Mouse (Mus musculus): Measurements from ENCODE around the gene Epn3. TPM values are rescaled to one million over a fixed set of nuclear protein-coding genes. Genes with fewer than 3 reads are reported as not detected.
A peak's percentile ranks its signal among the peaks of the same experiment; 100 is the strongest.

Gene Epn3
- polyA plus RNA-seq, 1 experiment from 2014 or later: 1.7 TPM

DNA sequence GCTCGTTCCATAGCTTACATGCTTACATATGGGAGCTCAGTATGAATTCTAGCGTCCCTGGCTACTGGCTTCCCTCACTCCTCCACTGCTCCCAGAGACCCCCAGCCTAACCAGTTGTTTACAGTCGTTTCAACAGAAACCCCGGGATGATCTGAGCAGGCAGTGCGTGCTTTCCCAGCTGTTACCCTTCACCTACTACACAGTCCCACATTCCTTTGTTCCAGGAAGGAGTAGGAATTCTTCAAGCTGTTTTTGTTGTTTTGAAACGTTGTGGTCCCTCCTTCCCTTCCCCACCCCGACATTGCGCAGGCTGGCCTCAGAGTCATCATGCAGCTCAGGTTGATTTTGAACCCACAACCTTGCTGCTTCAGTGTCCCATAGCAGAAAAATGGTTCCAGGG, 588 bp upstream of the Epn3 start:
- Histone ChIP-seq H3K9ac (ENCODE audit: low read depth, low read length) (peak overlapping the region; percentile 68; the same call in 1 of the 2 replicates), H3K27ac (ENCODE audit: low read length) (peak overlapping the region; percentile 36; the same call in 1 of the 2 replicates), H3K27me3 (replicated peaks; ENCODE audit: control insufficient read depth, insufficient read depth, low read length) (no peaks in the 10 kb centered on the region), H3K9me3 (ENCODE audit: control insufficient read depth, low read length) (no peaks in the 10 kb centered on the region), H3K4me3 (ENCODE audit: low read length) (peak overlapping the region; percentile 48), H3K4me2 (ENCODE audit: low read depth, low read length) (peak overlapping the region; percentile 87), H3K36me3 (ENCODE audit: control insufficient read depth, insufficient read depth, low read length) (no peaks in the 10 kb centered on the region), H3K4me1 (ENCODE audit: control insufficient read depth, insufficient read depth, low read length) (peaks cover 25% of the 10 kb centered on the region)
- ATAC-seq: no peak
- 22% methylated on average over 8 of the region's 8 CpGs for WGBS

DNA sequence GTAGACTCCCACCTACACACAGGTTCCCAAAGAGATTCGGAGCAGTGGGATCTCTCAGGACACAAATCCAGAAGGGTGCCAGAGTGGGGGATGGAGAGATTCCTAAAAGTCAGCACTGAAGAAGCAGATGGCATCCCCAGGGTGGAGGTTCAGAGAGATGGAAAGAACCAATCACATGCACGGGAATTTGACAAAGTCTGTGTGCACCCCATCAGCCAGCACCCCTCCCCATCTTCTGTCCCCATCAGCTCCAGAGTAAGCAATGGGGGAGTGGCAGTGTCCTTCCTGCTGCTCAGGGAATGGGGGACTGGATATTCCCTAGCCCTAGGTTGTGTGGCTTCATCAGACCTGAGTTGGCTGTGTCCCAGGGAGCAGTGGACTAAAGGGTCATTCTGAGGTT, 739 bp downstream of the Epn3 start:
- no peaks in the 10 kb centered on the region for H3K36me3 ChIP-seq (ENCODE audit: control insufficient read depth, insufficient read depth, low read length)
- H3K4me1 ChIP-seq (ENCODE audit: control insufficient read depth, insufficient read depth, low read length): peaks cover 25% of the 10 kb centered on the region
- no peak overlapping the region for H3K27ac ChIP-seq (ENCODE audit: low read length)
- ATAC-seq: peak; percentile 24; the same call in 1 of the 2 replicates
- peak overlapping the region; percentile 48 for H3K4me3 ChIP-seq (ENCODE audit: low read length)
- H3K4me2 ChIP-seq (ENCODE audit: low read depth, low read length): peak overlapping the region; percentile 87
- H3K9ac ChIP-seq (ENCODE audit: low read depth, low read length): peak overlapping the region; percentile 68
- WGBS: 7% methylated on average over 2 of the region's 2 CpGs
- no peaks in the 10 kb centered on the region for H3K27me3 ChIP-seq (replicated peaks; ENCODE audit: control insufficient read depth, insufficient read depth, low read length)
- H3K9me3 ChIP-seq (ENCODE audit: control insufficient read depth, low read length): no peaks in the 10 kb centered on the region

DNA sequence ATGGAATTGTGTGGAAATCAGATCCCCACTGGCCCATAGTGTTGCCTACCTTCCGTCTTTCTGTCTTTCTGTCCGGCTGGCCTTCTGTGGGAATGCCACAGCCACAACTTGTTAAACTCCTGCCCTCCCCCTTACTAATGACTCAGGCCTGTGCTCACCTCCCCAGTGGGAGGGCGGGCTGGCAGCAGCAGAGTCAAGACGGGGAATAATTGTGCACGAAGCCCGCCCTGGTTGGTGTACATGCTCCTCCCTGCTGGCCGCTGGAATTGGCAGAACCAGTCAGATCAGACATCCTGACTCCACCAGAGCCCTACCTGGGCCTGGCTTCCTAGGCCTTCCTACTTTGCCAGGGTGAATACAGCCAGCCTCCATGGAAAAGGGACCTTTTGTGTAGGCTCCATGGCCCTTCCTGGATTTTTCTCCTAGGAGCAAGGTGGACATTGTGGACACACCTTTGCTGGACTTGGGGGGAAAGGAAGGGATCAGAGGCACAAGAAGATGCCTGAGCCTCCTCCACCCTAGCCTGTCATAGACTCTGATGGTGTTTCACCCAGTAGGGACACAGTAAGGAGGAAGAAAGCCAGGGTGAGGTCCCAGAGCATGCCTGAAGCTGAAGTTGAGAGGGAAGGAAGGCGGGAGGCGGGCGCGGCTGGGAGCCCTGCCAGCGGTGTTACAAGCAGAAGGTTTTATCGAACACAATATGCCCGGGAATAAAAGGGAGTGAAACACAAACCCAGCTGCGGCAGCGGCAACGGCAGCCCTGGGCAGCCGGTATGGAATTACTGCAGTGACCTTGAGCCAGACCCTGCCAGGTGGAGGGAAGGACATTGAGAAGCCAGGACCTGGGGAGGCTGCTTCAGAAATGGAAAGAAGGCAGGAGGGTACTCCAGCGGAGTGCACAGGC, 1.4 kb downstream of the Epn3 start:
- H3K9ac ChIP-seq (ENCODE audit: low read depth, low read length): peak overlapping the region; percentile 35; the same call in 1 of the 2 replicates
- WGBS: 26% methylated on average over 19 of the region's 19 CpGs

DNA sequence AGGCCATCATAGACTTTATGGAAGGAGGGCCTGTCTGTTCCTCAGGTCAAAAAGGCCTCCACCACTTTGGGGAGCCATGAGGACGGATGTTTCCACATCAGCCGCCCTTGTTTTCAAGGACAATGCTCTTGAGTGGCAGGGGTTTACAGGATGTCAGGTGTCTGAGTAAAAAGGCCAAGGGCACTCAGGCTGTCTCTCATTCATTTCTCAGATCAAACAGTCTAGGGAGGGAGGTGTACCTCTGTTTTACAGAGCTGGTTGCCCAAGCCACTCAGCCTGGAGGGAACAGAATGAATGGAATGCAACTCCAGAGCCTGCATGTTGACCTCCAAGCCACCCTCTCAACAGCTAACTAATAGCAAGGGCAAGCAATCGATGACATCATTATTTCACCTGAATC, 4.4 kb downstream of the Epn3 start:
- no peak for ATAC-seq
- no peak overlapping the region for H3K4me3 ChIP-seq (ENCODE audit: low read length)
- H3K9ac ChIP-seq (ENCODE audit: low read depth, low read length): no peak overlapping the region
- no peak overlapping the region for H3K4me2 ChIP-seq (ENCODE audit: low read depth, low read length)
- no peaks in the 10 kb centered on the region for H3K27me3 ChIP-seq (replicated peaks; ENCODE audit: control insufficient read depth, insufficient read depth, low read length)
- no peak overlapping the region for H3K27ac ChIP-seq (ENCODE audit: low read length)
- peaks cover 33% of the 10 kb centered on the region for H3K4me1 ChIP-seq (ENCODE audit: control insufficient read depth, insufficient read depth, low read length)
- WGBS: 73% methylated on average over 3 of the region's 3 CpGs
- no peaks in the 10 kb centered on the region for H3K9me3 ChIP-seq (ENCODE audit: control insufficient read depth, low read length)
- no peaks in the 10 kb centered on the region for H3K36me3 ChIP-seq (ENCODE audit: control insufficient read depth, insufficient read depth, low read length)

More for the DNA sequence above, 1.4 kb downstream of the Epn3 start:
- H3K4me3 ChIP-seq (ENCODE audit: low read length): peak overlapping the region; percentile 27
- H3K9me3 ChIP-seq (ENCODE audit: control insufficient read depth, low read length): no peaks in the 10 kb centered on the region
- H3K4me2 ChIP-seq (ENCODE audit: low read depth, low read length): peak overlapping the region; percentile 87
- H3K27ac ChIP-seq (ENCODE audit: low read length): 0 out of 2 replicates have a peak overlapping the region, but pooled peaks have one; percentile 52
- no peaks in the 10 kb centered on the region for H3K27me3 ChIP-seq (replicated peaks; ENCODE audit: control insufficient read depth, insufficient read depth, low read length)
- ATAC-seq: peak; percentile 66
- peaks cover 25% of the 10 kb centered on the region for H3K4me1 ChIP-seq (ENCODE audit: control insufficient read depth, insufficient read depth, low read length)
- H3K36me3 ChIP-seq (ENCODE audit: control insufficient read depth, insufficient read depth, low read length): no peaks in the 10 kb centered on the region

DNA sequence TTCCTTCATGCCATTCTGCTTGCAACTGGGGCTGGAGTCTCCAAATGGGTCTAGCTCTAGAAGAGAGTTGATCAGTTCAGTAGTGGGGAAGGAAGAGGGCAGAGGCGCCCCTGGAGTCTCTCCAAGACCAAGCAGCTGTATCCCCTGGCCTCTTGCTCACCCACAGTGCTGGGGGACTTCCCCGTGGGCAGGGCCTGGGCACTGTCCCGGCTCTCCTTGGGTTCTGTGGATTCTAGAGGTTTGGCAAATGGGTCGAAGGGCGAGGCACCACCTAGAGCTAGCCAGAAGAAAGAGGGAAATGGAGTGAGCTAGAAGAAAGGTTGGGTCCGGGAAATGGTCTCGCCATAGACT, 8.1 kb downstream of the Epn3 start:
- WGBS: 71% methylated on average over 7 of the region's 7 CpGs
- H3K4me3 ChIP-seq (ENCODE audit: low read length): peak overlapping the region; percentile 56
- ATAC-seq: peak; percentile 21; the same call in 1 of the 2 replicates

DNA sequence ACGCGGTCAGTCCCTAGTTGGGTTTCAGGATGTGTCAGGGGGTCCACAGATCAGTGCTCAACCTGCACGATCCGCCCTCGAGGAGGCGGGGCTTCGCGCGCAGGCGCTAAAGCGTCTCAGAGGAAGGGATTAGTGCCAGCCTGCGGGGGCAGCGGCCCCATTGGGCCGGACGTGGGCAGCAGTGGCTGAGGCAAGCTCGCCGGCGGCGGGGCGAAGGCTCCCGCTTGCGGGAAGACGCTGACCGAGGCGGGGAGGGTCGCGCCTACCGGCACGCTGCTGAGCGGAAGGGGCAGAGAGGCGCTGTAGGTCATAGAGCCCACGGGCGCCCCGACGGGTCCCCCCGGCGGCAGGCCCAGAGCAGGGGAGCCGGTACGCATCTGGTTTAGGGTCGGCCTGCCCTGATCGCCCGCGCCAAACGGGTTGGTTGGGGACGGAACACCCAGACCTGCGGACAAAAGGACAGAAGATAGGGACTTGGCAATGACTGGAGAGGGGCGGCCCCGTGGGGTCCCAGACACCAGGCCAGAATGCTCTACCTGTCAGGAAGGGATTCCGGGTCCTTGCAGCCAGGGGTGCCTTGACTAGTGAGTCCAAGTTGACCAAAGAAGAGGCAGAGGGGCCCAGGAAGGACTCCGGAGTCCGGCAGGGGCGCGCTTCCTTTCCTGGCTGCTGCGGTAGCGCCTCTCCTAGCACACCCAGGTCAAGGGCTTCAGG, 8.6 kb downstream of the Epn3 start:
- Histone ChIP-seq H3K9ac (ENCODE audit: low read depth, low read length) (peak overlapping the region; percentile 74), H3K4me1 (ENCODE audit: control insufficient read depth, insufficient read depth, low read length) (peaks cover 10% of the 10 kb centered on the region), H3K4me3 (ENCODE audit: low read length) (peak overlapping the region; percentile 56), H3K27ac (ENCODE audit: low read length) (no peak overlapping the region), H3K36me3 (ENCODE audit: control insufficient read depth, insufficient read depth, low read length) (no peaks in the 10 kb centered on the region), H3K9me3 (ENCODE audit: control insufficient read depth, low read length) (no peaks in the 10 kb centered on the region), H3K27me3 (replicated peaks; ENCODE audit: control insufficient read depth, insufficient read depth, low read length) (peaks cover 4% of the 10 kb centered on the region; the same call in 1 of the 2 replicates), H3K4me2 (ENCODE audit: low read depth, low read length) (peak overlapping the region; percentile 90)
- 12% methylated on average over 55 of the region's 55 CpGs for WGBS
- ATAC-seq: peak; percentile 51

More for the DNA sequence above, 8.1 kb downstream of the Epn3 start:
- peaks cover 1% of the 10 kb centered on the region; the same call in 1 of the 2 replicates for H3K27me3 ChIP-seq (replicated peaks; ENCODE audit: control insufficient read depth, insufficient read depth, low read length)
- H3K4me1 ChIP-seq (ENCODE audit: control insufficient read depth, insufficient read depth, low read length): peaks cover 10% of the 10 kb centered on the region
- peak overlapping the region; percentile 90; the same call in 1 of the 2 replicates for H3K4me2 ChIP-seq (ENCODE audit: low read depth, low read length)
- H3K9ac ChIP-seq (ENCODE audit: low read depth, low read length): peak overlapping the region; percentile 74
- H3K9me3 ChIP-seq (ENCODE audit: control insufficient read depth, low read length): no peaks in the 10 kb centered on the region
- H3K36me3 ChIP-seq (ENCODE audit: control insufficient read depth, insufficient read depth, low read length): no peaks in the 10 kb centered on the region
- no peak overlapping the region for H3K27ac ChIP-seq (ENCODE audit: low read length)

DNA sequence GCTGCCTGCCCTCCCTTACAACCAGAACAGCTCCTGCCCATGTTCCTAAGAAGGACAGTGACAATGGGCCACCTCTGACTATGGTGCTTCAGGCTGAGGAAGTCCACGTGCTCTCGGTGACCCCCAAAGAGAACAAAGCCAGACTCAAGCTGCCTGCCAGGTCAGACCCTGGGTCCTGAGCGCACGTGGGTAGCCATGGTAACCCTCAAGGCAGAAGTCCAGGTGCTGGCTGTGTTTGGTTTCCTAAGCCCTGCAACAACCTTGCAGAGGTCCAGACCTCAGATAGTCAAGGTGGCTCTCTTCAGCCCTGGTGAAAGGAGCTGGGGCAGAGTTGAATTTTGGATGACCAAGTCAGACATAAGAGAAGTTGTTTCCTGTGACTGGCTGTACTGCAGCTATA, 10.0 kb downstream of the Epn3 start:
- H3K4me1 ChIP-seq (ENCODE audit: control insufficient read depth, insufficient read depth, low read length): peaks cover 10% of the 10 kb centered on the region
- no peaks in the 10 kb centered on the region for H3K9me3 ChIP-seq (ENCODE audit: control insufficient read depth, low read length)
- no peak overlapping the region for H3K4me3 ChIP-seq (ENCODE audit: low read length)
- H3K4me2 ChIP-seq (ENCODE audit: low read depth, low read length): no peak overlapping the region
- no peak overlapping the region for H3K27ac ChIP-seq (ENCODE audit: low read length)
- H3K27me3 ChIP-seq (replicated peaks; ENCODE audit: control insufficient read depth, insufficient read depth, low read length): peaks cover 7% of the 10 kb centered on the region; the same call in 1 of the 2 replicates
- 40% methylated on average over 4 of the region's 4 CpGs for WGBS
- H3K9ac ChIP-seq (ENCODE audit: low read depth, low read length): no peak overlapping the region
- no peak for ATAC-seq
- H3K36me3 ChIP-seq (ENCODE audit: control insufficient read depth, insufficient read depth, low read length): no peaks in the 10 kb centered on the region

DNA sequence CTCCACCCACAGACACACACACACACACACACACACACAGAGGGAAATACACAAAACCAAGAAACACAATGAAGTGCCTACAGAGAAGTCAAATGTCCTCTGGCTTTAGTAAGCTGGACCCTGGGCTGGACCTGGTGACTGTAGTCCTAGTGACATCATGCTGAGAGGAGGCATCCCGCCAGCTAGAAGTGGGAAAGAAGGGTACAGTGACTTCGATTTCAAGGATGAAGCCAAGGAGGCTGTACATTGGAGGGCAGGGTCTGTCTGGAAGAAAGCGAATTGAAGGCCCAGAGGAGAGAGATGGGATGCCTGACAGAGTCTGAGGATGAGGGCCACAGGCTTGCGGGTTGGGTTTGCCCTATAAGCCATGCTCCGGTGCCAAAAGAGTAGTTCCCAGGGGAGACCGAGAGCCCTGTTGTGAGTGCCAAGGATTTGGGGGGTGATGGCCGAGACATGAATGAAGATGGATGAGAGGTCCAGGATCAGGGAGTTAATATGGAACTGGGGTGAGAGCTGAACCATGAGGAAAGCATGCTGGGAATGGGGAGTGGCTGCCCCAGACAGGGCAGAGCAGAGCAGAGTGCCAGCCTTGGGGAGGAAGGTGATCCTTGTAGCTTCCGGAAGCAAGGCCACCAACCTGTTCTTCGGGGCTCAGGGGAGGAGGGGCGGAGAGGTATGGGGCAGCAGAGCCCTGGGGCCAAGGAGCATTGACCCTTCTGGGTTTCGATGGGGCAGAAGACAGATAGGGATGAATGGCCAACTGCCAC, 10.8 kb downstream of the Epn3 start:
- 88% methylated on average over 11 of the region's 11 CpGs for WGBS
- no peaks in the 10 kb centered on the region for H3K36me3 ChIP-seq (ENCODE audit: control insufficient read depth, insufficient read depth, low read length)
- H3K27me3 ChIP-seq (replicated peaks; ENCODE audit: control insufficient read depth, insufficient read depth, low read length): peaks cover 7% of the 10 kb centered on the region; the same call in 1 of the 2 replicates
- H3K9ac ChIP-seq (ENCODE audit: low read depth, low read length): no peak overlapping the region
- no peaks in the 10 kb centered on the region for H3K9me3 ChIP-seq (ENCODE audit: control insufficient read depth, low read length)
- no peak overlapping the region for H3K4me3 ChIP-seq (ENCODE audit: low read length)
- H3K4me2 ChIP-seq (ENCODE audit: low read depth, low read length): no peak overlapping the region
- peaks cover 10% of the 10 kb centered on the region for H3K4me1 ChIP-seq (ENCODE audit: control insufficient read depth, insufficient read depth, low read length)
- no peak for ATAC-seq
- H3K27ac ChIP-seq (ENCODE audit: low read length): no peak overlapping the region
